Mouse (Mus musculus): ENCODE results near the gene Eno3.

DNA sequence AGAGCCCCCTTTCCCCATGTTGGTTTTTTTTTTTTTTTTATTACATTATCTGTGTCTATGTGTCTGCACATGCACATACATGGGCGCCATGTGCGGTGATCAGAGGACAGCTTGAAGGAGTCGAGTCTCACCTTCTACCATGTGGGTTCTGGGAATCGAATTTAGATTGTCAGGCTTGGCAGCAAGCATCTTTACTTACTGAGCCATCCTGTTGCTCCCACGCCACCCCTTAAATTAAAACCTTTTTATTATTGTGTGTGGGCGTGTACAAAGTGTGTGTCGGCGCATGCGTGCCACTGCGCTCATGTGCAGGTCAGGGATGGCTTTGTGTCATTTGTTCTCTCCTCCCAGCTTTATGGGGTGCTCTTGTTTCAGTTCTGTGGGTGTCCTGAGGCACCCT, 54.0 kb downstream of the Eno3 start:
- TF ChIP-seq CTCF (IDR thresholded peaks at IDR 0.05; ENCODE audit: low read depth, low read length) (no peak), POLR2AphosphoS5 (IDR thresholded peaks at IDR 0.05; ENCODE audit: insufficient replicate concordance, low read depth, low read length) (no peak)

Data from G1E (cell line).